Mouse (Mus musculus) embryonic facial prominence, embryonic 10.5 days (tissue): ENCODE measurements around the gene Tas2r130. TPM values are rescaled to one million over a fixed set of nuclear protein-coding genes. Genes with fewer than 3 reads are reported as not detected.
"Not testable (repeated sequence)": the region's sequence is repeated elsewhere in the genome, so short reads cannot be mapped to it uniquely, and the experiment has no call there.

ENCODE experiments used
- DNase-seq: peaks from one replicate; pipeline ENCODE4 v3.0.0-alpha.2; 2017; ENCODE audit warnings: low spot score
- H3K27ac ChIP-seq: fragments of 300-500 bp; sonication (generic); replicated peaks from 2 replicates; pipeline ENCODE4 v1.5.1; 2016; ENCODE audit warnings: mild to moderate bottlenecking
- H3K27me3 ChIP-seq: fragments of 300-500 bp; sonication (generic); replicated peaks from 2 replicates; pipeline ENCODE4 v1.6.1; 2016; ENCODE audit warnings: low read depth, mild to moderate bottlenecking; ENCODE audit not compliant: poor library complexity, severe bottlenecking
- H3K36me3 ChIP-seq: fragments of 300-500 bp; sonication (generic); replicated peaks from 2 replicates; pipeline ENCODE4 v1.6.1; 2016; ENCODE audit warnings: mild to moderate bottlenecking, moderate library complexity
- H3K4me1 ChIP-seq: fragments of 300-500 bp; sonication (generic); 2 replicates; pipeline ENCODE4 v1.6.1; 2016
- H3K4me3 ChIP-seq: fragments of 300-500 bp; sonication (generic); 2 replicates; pipeline ENCODE4 v1.5.1; 2016; ENCODE audit warnings: mild to moderate bottlenecking, moderate library complexity
- H3K9me3 ChIP-seq: fragments of 300-500 bp; sonication (generic); 2 replicates; pipeline ENCODE4 v1.6.1; 2016; ENCODE audit warnings: mild to moderate bottlenecking
- WGBS: fragments of 180-500 bp; shearing (Covaris S2); methylation state at CpG from one replicate; pipeline ENCODE4 v1.1.7; 2016; 5-methylcytosine and 5-hydroxymethylcytosine counted together
- polyA plus RNA-seq: library from polyadenylated mRNA; unstranded; fragments of >200 nt; fragmentation: Nextera tagmentation; extraction: Ambion mirVana; gene quantifications from 2 replicates; pipeline ENCODE4 v1.2.1, GENCODE M21; 2016

Tas2r130 gene
- polyA plus RNA-seq = not detected in 2 replicates

DNA sequence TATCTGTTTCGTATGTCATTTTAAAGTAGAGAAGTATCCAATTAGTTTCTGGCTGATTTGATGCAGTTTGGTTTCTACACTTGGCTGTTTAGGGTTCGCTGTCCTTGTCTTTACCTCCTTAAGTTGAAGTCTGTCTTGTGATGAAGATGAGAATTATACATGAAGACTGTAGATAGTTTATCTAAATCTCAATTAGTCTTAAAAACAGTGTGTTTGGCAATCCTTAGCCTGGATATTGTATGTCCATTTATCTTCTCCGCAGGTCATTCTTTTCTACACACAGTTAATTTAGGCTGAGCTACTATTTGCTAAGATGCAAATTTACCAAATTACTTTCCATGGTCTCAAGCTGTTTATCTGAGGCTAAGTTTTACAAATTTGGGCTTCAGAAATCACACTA, at the start of gene Tas2r130:
TSS of gene Tas2r130 (minus strand) at position 101 of the 400 bp plus-strand sequence.
- H3K36me3 ChIP-seq = no peaks in the 10 kb centered on the region
- no peak within 1 kb of the TSS for H3K4me3 ChIP-seq
- 83% methylated on average over 3 of the region's 3 CpGs for WGBS
- no peak for DNase-seq
- no peaks in the 10 kb centered on the region for H3K27me3 ChIP-seq
- H3K27ac ChIP-seq = no peak within 1 kb of the TSS
- H3K9me3 ChIP-seq = peaks cover 6% of the 10 kb centered on the region; the same call in 1 of the 2 replicates
- H3K4me1 ChIP-seq = no peaks in the 10 kb centered on the region

DNA sequence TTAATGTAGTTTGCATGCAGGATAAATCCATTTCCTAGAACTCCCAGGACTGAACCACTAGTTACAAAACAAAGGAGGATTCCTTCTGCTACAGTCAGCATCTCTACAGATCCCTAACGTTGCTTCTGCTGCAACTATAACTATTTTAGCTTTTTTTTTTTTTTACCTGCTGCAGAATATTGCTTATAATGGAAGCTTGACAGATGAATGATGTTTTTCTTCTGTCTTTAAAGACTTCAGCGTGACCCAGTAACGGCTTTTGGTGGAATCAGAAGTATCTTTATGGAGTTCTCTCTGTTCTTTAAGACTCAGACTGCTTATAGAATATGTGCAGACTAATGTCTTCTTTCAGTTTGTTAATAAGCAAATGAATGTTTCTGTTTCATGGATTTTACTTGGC, 48.1 kb upstream of the Tas2r130 start, which contains the start of gene Tas2r106:
TSS of gene Tas2r106 (minus strand) at position 101 of the 400 bp plus-strand sequence.
- peaks cover 6% of the 10 kb centered on the region for H3K9me3 ChIP-seq
- no peaks in the 10 kb centered on the region for H3K27me3 ChIP-seq
- H3K36me3 ChIP-seq = no peaks in the 10 kb centered on the region
- WGBS = 79% methylated on average over 3 of the region's 3 CpGs
- DNase-seq = no peak
- no peak within 1 kb of the TSS for H3K27ac ChIP-seq
- H3K4me3 ChIP-seq = no peak within 1 kb of the TSS
- H3K4me1 ChIP-seq = no peaks in the 10 kb centered on the region

DNA sequence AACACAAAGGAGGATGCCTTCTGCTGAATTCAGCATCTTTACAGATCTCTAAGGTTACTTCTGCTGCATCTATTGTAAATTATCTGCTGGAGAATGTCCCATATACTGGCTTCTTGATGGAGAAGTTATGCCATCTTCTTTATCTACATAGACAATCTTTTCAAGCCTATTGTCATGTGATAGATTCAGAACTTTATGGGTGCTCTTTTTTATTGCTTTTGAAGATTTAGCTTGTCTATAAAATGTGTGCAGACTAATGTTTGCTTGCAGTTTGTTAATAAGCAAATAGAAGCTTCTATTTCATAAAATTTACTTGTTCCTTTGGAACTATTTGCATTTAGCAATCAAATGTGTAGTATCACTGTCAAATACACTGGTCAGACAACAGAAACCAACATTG, 29.3 kb upstream of the Tas2r130 start, which contains the start of gene Tas2r107:
TSS of gene Tas2r107 (minus strand) at position 101 of the 400 bp plus-strand sequence.
- H3K4me1 ChIP-seq = no peaks in the 10 kb centered on the region
- no peaks in the 10 kb centered on the region for H3K27me3 ChIP-seq
- no peak within 1 kb of the TSS for H3K4me3 ChIP-seq
- H3K9me3 ChIP-seq = peaks cover 12% of the 10 kb centered on the region; the same call in 1 of the 2 replicates
- no peaks in the 10 kb centered on the region for H3K36me3 ChIP-seq
- no peak within 1 kb of the TSS for H3K27ac ChIP-seq
- no peak for DNase-seq

DNA sequence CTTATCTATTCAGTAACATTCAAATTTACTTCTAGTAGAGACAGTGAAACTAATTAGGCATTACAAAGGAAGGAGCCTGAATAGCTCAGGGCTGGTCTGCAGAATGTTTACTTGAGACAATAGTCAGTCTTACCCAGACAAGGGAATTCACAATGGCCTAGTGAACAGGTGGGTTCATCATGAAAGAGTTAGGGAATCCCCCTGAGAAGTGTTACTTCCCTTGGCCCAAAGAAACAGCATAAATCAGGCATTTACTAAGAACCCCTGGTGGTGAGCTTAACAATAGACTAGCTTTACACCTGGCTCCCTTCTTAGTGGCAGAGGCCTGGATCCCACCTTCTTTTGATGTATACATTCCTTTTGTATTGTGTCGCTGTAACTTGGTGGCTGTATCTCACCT, 20.8 kb downstream of the Tas2r130 start:
- H3K27ac ChIP-seq, DNase-seq: not testable (repeated sequence)
- 91% methylated on average over 1 of the region's 1 CpGs for WGBS

DNA sequence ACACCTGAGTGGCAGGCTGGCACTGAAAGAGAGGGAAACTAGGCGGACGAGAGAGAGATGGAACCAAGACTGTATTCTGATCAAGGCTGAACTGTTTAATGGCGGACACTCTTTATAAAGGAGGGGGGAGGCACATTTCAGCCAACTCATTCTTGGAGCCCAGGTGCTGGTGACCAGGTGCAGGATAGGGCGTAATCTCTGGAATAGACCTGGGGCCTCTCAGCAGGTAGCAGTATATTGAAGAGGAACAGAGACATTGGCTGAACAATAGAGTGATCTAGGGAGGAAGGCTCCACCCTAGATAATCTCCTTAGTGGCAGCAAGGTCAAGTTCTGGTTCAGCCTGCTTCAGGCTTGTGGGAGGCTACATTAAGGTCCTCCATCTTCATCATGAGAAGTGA, 25.9 kb downstream of the Tas2r130 start:
- no peak overlapping the region for H3K27ac ChIP-seq
- H3K36me3 ChIP-seq = no peaks in the 10 kb centered on the region
- no peak overlapping the region for H3K4me3 ChIP-seq
- no peak for DNase-seq
- H3K9me3 ChIP-seq = peaks cover 10% of the 10 kb centered on the region
- 94% methylated on average over 4 of the region's 4 CpGs for WGBS
- no peaks in the 10 kb centered on the region for H3K4me1 ChIP-seq
- H3K27me3 ChIP-seq = no peaks in the 10 kb centered on the region

More for the DNA sequence above, 20.8 kb downstream of the Tas2r130 start:
- H3K27me3 ChIP-seq, H3K4me1 ChIP-seq, H3K9me3 ChIP-seq, H3K36me3 ChIP-seq, H3K4me3 ChIP-seq: not testable (repeated sequence)

Other genes with a start within 250 kb of the Tas2r130 start
- 44.2 and 44.7 TPM in 2 replicates for gene Ybx3, start 242.4 kb downstream of the Tas2r130 start, polyA plus RNA-seq
- not detected in 2 replicates for gene 5430401F13Rik, start 144.5 kb downstream of the Tas2r130 start, polyA plus RNA-seq
- not detected in 2 replicates for gene Gm6619, start 144.5 kb downstream of the Tas2r130 start, polyA plus RNA-seq
- gene Tas2r107, start 29.2 kb upstream of the Tas2r130 start, polyA plus RNA-seq = not detected in 2 replicates
- not detected in 2 replicates for gene Tas2r106, start 48.0 kb upstream of the Tas2r130 start, polyA plus RNA-seq
- gene Tas2r104, start 54.8 kb upstream of the Tas2r130 start, polyA plus RNA-seq = not detected in 2 replicates
- not detected in 2 replicates for gene Tas2r105, start 56.6 kb upstream of the Tas2r130 start, polyA plus RNA-seq
- not detected in 2 replicates for gene Tas2r114, start 59.2 kb upstream of the Tas2r130 start, polyA plus RNA-seq